Mouse (Mus musculus) liver, adult 2 months (tissue): ENCODE measurements around the gene Dzip1. TPM values are rescaled to one million over a fixed set of nuclear protein-coding genes. Genes with fewer than 3 reads are reported as not detected.

Experiments used
- DNase-seq: peaks from one replicate; pipeline ENCODE4 v3.0.0-alpha.2; 2011; ENCODE audit warnings: low read depth, low spot score; ENCODE audit errors: extremely low read depth
- H3K27ac ChIP-seq: fragments of 200-500 bp; replicated peaks from 2 replicates; pipeline ENCODE4 v1.5.1; 2012; ENCODE audit warnings: low read depth, mild to moderate bottlenecking, control low read depth, inconsistent platforms, low read length; ENCODE audit not compliant: insufficient read depth
- H3K27me3 ChIP-seq: fragments of 200-500 bp; 2 replicates; pipeline ENCODE4 v1.6.1; 2012; ENCODE audit warnings: mild to moderate bottlenecking, moderate library complexity, low read length, inconsistent platforms; ENCODE audit not compliant: control insufficient read depth, insufficient read depth
- H3K36me3 ChIP-seq: fragments of 200-500 bp; 2 replicates; pipeline ENCODE4 v1.6.1; 2012; ENCODE audit warnings: low read length, inconsistent platforms; ENCODE audit not compliant: control insufficient read depth, insufficient read depth
- H3K4me1 ChIP-seq: fragments of 200-500 bp; 2 replicates; pipeline ENCODE4 v1.6.1; 2011; ENCODE audit warnings: low read length; ENCODE audit not compliant: control insufficient read depth, insufficient read depth
- H3K4me3 ChIP-seq: fragments of 200-500 bp; 2 replicates; pipeline ENCODE4 v1.5.1; 2011; ENCODE audit warnings: low read depth, mild to moderate bottlenecking, control low read depth, low read length, moderate library complexity; ENCODE audit not compliant: insufficient read depth
- H3K79me2 ChIP-seq: fragments of 200-500 bp; 2 replicates; pipeline ENCODE4 v1.6.1; 2012; ENCODE audit warnings: inconsistent platforms, mild to moderate bottlenecking, low read length, moderate library complexity; ENCODE audit not compliant: control insufficient read depth, insufficient read depth
- H3K9ac ChIP-seq: fragments of 200-500 bp; 2 replicates; pipeline ENCODE4 v1.6.1; 2012; ENCODE audit warnings: low read depth, mild to moderate bottlenecking, control low read depth, inconsistent platforms, low read length
- CTCF ChIP-seq: fragments of 200-500 bp; IDR thresholded peaks from 2 replicates; pipeline ENCODE4 v1.5.1; 2011; ENCODE audit warnings: low read depth, low read length, control low read depth
- POLR2A ChIP-seq: fragments of 200-500 bp; IDR thresholded peaks from 2 replicates; pipeline ENCODE4 v1.6.1; 2011; ENCODE audit warnings: low read length, control low read depth; ENCODE audit not compliant: insufficient read depth; ENCODE audit errors: extremely low read depth
- WGBS: fragments of 180-500 bp; shearing (Covaris S2); methylation state at CpG from one replicate; pipeline ENCODE4 v1.1.7; 2018; 5-methylcytosine and 5-hydroxymethylcytosine counted together
- polyA plus RNA-seq: library from polyadenylated mRNA; depleted of rRNA; stranded (reverse); fragments of >200 nt; gene quantifications from 2 replicates; pipeline ENCODE4 v1.2.3, GENCODE M21; 2012
- total RNA-seq: library from RNA; depleted of rRNA; stranded (reverse); fragments of >200 nt; gene quantifications from 2 replicates; pipeline ENCODE4 v1.2.3, GENCODE M21; 2014

Dzip1 gene
- total and polyA plus RNA-seq, 2 experiments = 0.23 to 0.55 TPM

- no peak for TF ChIP-seq CTCF
- no peak for TF ChIP-seq POLR2A
- no peaks in the 10 kb centered on the region for H3K4me1 ChIP-seq
- no peaks in the 10 kb centered on the region for H3K79me2 ChIP-seq
- H3K27me3 ChIP-seq = no peaks in the 10 kb centered on the region
- H3K9ac ChIP-seq = no peak overlapping the region
- no peak overlapping the region for H3K27ac ChIP-seq
- DNase-seq = no peak
- WGBS = 81% methylated on average over 8 of the region's 8 CpGs
- no peak overlapping the region for H3K4me3 ChIP-seq
- H3K36me3 ChIP-seq = no peaks in the 10 kb centered on the region
Observed at GRCm38 (mm10) chr14:118907592-118907991, 17.7 kb downstream of the Dzip1 start.

- Histone ChIP-seq H3K79me2 (no peaks in the 10 kb centered on the region), H3K9ac (no peak overlapping the region), H3K36me3 (no peaks in the 10 kb centered on the region), H3K27ac (no peak overlapping the region), H3K27me3 (no peaks in the 10 kb centered on the region), H3K4me3 (no peak overlapping the region), H3K4me1 (no peaks in the 10 kb centered on the region)
- TF ChIP-seq POLR2A (no peak), CTCF (no peak)
- WGBS = 77% methylated on average over 6 of the region's 6 CpGs
- no peak for DNase-seq
Observed at GRCm38 (mm10) chr14:118903867-118904562, 21.2 kb downstream of the Dzip1 start.

GRCm38 (mm10) chr14:118903397-118903796 is 21.9 kb downstream of the Dzip1 start:
- Histone ChIP-seq H3K9ac (no peak overlapping the region), H3K4me1 (no peaks in the 10 kb centered on the region), H3K27ac (no peak overlapping the region), H3K36me3 (no peaks in the 10 kb centered on the region), H3K4me3 (no peak overlapping the region), H3K27me3 (no peaks in the 10 kb centered on the region), H3K79me2 (no peaks in the 10 kb centered on the region)
- DNase-seq = no peak
- TF ChIP-seq CTCF (no peak), POLR2A (no peak)
- WGBS = 85% methylated on average over 3 of the region's 3 CpGs

- H3K36me3 ChIP-seq = no peaks in the 10 kb centered on the region
- no peaks in the 10 kb centered on the region for H3K4me1 ChIP-seq
- no peaks in the 10 kb centered on the region for H3K79me2 ChIP-seq
- 95% methylated on average over 1 of the region's 1 CpGs for WGBS
- DNase-seq = no peak
- H3K27ac ChIP-seq = no peak overlapping the region
- no peaks in the 10 kb centered on the region for H3K27me3 ChIP-seq
- H3K9ac ChIP-seq = no peak overlapping the region
- TF ChIP-seq POLR2A (no peak), CTCF (no peak)
- no peak overlapping the region for H3K4me3 ChIP-seq
Observed at GRCm38 (mm10) chr14:118900911-118901310, 24.3 kb downstream of the Dzip1 start.

- no peaks in the 10 kb centered on the region for H3K4me1 ChIP-seq
- H3K36me3 ChIP-seq = no peaks in the 10 kb centered on the region
- WGBS = 84% methylated on average over 11 of the region's 11 CpGs
- TF ChIP-seq POLR2A = no peak
- no peak for TF ChIP-seq CTCF
- no peak overlapping the region for H3K9ac ChIP-seq
- no peak overlapping the region for H3K4me3 ChIP-seq
- no peak for DNase-seq
- no peaks in the 10 kb centered on the region for H3K27me3 ChIP-seq
- no peak overlapping the region for H3K27ac ChIP-seq
- no peaks in the 10 kb centered on the region for H3K79me2 ChIP-seq
Observed at GRCm38 (mm10) chr14:118899940-118900339, 25.3 kb downstream of the Dzip1 start.

- no peaks in the 10 kb centered on the region for H3K79me2 ChIP-seq
- DNase-seq = no peak
- TF ChIP-seq POLR2A (no peak), CTCF (no peak)
- no peak overlapping the region for H3K27ac ChIP-seq
- no peak overlapping the region for H3K9ac ChIP-seq
- no peaks in the 10 kb centered on the region for H3K27me3 ChIP-seq
- WGBS = 89% methylated on average over 10 of the region's 10 CpGs
- H3K4me1 ChIP-seq = no peaks in the 10 kb centered on the region
- no peaks in the 10 kb centered on the region for H3K36me3 ChIP-seq
- H3K4me3 ChIP-seq = no peak overlapping the region
Observed at GRCm38 (mm10) chr14:118895655-118896054, 29.6 kb downstream of the Dzip1 start.
